Mouse (Mus musculus) lung, adult 2 months (tissue): ENCODE data around the gene Usp44. TPM values are rescaled to one million over a fixed set of nuclear protein-coding genes. Genes with fewer than 3 reads are reported as not detected.

Experiments used
- DNase-seq: peaks from one replicate; pipeline ENCODE4 v3.0.0; 2022
- H3K4me1 ChIP-seq: fragments of 200-500 bp; 2 replicates; pipeline ENCODE4 v1.6.1; 2011; ENCODE audit warnings: low read length; ENCODE audit not compliant: control insufficient read depth, insufficient read depth
- H3K4me3 ChIP-seq: fragments of 200-500 bp; replicated peaks from 2 replicates; pipeline ENCODE3; 2011; ENCODE audit warnings: low read depth, mild to moderate bottlenecking, control low read depth, low read length; ENCODE audit errors: extremely low read depth
- CTCF ChIP-seq: fragments of 200-500 bp; IDR thresholded peaks from 2 replicates; pipeline ENCODE4 v1.5.1; 2011; ENCODE audit warnings: mild to moderate bottlenecking, low read length, control low read depth; ENCODE audit not compliant: insufficient read depth
- POLR2A ChIP-seq: fragments of 200-500 bp; IDR thresholded peaks from 2 replicates; pipeline ENCODE4 v1.6.1; 2011; ENCODE audit warnings: low read depth, mild to moderate bottlenecking, control low read depth, low read length, borderline replicate concordance; ENCODE audit errors: extremely low read depth
- WGBS: fragments of 180-500 bp; shearing (Covaris S2); methylation state at CpG from one replicate; pipeline ENCODE4 v1.1.7; 2018; 5-methylcytosine and 5-hydroxymethylcytosine counted together
- polyA plus RNA-seq: library from polyadenylated mRNA; depleted of rRNA; stranded (reverse); fragments of >200 nt; gene quantifications from 2 replicates; pipeline ENCODE4 v1.2.3, GENCODE M21; 2012

The Usp44 gene
- polyA plus RNA-seq, 1 experiment: 0.37 TPM

- no peak for DNase-seq
- WGBS: 92% methylated on average over 13 of the region's 13 CpGs
- TF ChIP-seq POLR2A: no peak
- no peak for TF ChIP-seq CTCF
- Histone ChIP-seq H3K4me3 (no peak overlapping the region), H3K4me1 (no peaks in the 10 kb centered on the region)
Measured at GRCm38 (mm10) chr10:93846706-93847105, 15.4 kb downstream of the Usp44 start.

GRCm38 (mm10) chr10:93855126-93855525 is 23.8 kb downstream of the Usp44 start:
- Histone ChIP-seq H3K4me3 (no peak overlapping the region), H3K4me1 (no peaks in the 10 kb centered on the region)
- WGBS: 85% methylated on average over 9 of the region's 9 CpGs
- TF ChIP-seq POLR2A (no peak), CTCF (no peak)
- no peak for DNase-seq

DNA sequence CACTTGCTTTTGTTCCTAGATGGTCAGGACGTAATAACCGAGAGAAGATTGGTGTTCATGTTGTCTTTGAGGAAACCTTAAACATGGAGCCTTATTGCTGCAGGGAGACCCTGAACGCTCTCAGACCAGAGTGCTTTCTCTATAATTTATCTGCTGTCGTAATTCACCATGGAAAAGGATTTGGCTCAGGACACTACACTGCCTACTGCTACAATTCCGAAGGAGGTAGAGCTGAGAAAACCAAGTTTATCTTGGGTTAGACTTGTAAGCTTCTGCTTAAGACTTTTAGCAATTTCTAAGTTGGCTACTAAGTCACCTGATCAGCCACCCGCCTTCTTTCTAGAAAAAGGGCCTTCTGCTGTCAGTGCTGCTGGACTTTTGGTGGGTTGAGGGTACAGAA is 24.7 kb downstream of the Usp44 start:
- no peak for DNase-seq
- Histone ChIP-seq H3K4me1 (no peaks in the 10 kb centered on the region), H3K4me3 (no peak overlapping the region)
- no peak for TF ChIP-seq CTCF
- no peak for TF ChIP-seq POLR2A
- WGBS: 90% methylated on average over 6 of the region's 6 CpGs

GRCm38 (mm10) chr10:93868401-93868800 is 37.0 kb downstream of the Usp44 start:
- DNase-seq: no peak
- TF ChIP-seq CTCF (no peak), POLR2A (no peak)
- WGBS: 94% methylated on average over 7 of the region's 7 CpGs
- H3K4me3 ChIP-seq: no peak overlapping the region
- no peaks in the 10 kb centered on the region for H3K4me1 ChIP-seq

- Histone ChIP-seq H3K4me3 (no peak overlapping the region), H3K4me1 (no peaks in the 10 kb centered on the region)
- no peak for TF ChIP-seq CTCF
- no peak for TF ChIP-seq POLR2A
- DNase-seq: no peak
- 75% methylated on average over 4 of the region's 4 CpGs for WGBS
Measured at GRCm38 (mm10) chr10:93868886-93869285, 37.5 kb downstream of the Usp44 start.

GRCm38 (mm10) chr10:93876772-93877171 is 45.4 kb downstream of the Usp44 start:
- TF ChIP-seq POLR2A (no peak), CTCF (no peak)
- WGBS: 78% methylated on average over 1 of the region's 1 CpGs
- DNase-seq: no peak
- no peaks in the 10 kb centered on the region for H3K4me1 ChIP-seq
- no peak overlapping the region for H3K4me3 ChIP-seq

DNA sequence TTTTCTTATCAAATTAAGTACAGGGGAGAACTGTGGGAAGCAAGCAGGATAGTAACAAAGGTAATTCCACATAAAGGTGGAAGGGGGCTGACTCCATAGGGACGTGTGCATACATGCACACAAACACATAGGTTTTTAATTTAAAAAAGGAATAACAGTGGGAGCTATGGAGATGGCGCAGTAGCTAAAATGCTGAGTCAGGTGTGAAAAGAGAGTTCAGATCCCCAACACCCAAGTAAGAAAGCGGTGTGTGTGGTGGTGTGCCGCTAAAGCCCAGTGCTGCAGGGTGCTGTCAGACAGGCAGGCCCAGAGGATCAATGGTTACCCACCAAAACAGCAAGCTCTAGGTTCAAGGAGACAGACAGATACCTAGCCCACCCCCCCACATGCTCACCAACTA is 47.4 kb downstream of the Usp44 start:
- H3K4me1 ChIP-seq: 0 out of 2 replicates have a peak, but pooled peaks cover 2% of the 10 kb centered on the region
- H3K4me3 ChIP-seq: no peak overlapping the region
- WGBS: 97% methylated on average over 4 of the region's 4 CpGs
- no peak for DNase-seq
- TF ChIP-seq POLR2A (no peak), CTCF (no peak)

DNA sequence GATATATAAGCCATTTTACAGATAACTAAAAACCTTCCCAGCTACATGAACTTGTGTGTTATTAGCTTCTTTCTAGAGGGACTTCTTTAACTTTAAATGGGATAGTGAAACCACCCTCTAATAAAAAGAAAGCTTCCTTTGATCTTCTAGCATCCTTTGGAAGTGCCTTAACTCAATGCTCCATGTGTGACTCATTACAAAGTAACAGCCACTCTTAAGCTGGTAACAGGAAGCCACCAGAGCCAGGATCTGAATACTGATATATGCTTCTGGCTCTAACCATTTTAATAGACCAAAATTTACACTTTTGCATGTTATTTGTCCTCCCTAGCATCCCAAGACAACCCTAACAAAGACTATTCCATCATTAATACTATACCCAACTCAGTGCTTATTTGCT is 50.6 kb downstream of the Usp44 start:
- Histone ChIP-seq H3K4me1 (0 out of 2 replicates have a peak, but pooled peaks cover 2% of the 10 kb centered on the region), H3K4me3 (no peak overlapping the region)
- no peak for DNase-seq
- no peak for TF ChIP-seq POLR2A
- no peak for TF ChIP-seq CTCF

DNA sequence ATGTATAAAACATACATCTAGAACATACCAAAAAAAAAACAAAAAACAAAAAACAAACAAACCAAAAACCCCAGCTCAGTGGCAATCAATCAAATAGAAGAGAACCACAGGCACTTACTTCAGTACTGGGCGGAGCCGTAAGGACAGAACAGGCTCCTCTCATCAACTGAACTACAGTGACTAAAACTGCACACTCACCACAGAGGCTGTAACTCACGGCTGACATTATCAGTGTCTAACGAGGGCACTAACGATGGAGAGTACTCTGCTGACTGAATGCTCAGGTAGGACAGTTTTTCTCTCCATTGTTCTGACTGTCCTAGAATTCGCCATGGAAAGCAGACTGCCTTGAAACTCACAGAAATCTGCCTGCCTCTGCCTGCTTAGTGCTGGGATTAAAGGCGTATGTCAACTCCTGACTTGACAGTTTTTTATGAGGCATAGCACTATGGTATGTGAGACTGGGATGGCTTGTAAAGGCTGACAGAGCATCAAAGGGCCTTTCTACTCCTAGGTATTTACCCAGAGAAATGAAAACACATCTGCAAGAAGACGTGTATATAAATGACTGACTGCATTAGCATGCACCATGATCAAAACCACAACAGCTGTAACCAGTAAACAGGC is 51.5 kb downstream of the Usp44 start:
- DNase-seq: no peak
- Histone ChIP-seq H3K4me1 (0 out of 2 replicates have a peak, but pooled peaks cover 2% of the 10 kb centered on the region), H3K4me3 (no peak overlapping the region)
- WGBS: 81% methylated on average over 8 of the region's 8 CpGs
- TF ChIP-seq CTCF: no peak
- TF ChIP-seq POLR2A: no peak

DNA sequence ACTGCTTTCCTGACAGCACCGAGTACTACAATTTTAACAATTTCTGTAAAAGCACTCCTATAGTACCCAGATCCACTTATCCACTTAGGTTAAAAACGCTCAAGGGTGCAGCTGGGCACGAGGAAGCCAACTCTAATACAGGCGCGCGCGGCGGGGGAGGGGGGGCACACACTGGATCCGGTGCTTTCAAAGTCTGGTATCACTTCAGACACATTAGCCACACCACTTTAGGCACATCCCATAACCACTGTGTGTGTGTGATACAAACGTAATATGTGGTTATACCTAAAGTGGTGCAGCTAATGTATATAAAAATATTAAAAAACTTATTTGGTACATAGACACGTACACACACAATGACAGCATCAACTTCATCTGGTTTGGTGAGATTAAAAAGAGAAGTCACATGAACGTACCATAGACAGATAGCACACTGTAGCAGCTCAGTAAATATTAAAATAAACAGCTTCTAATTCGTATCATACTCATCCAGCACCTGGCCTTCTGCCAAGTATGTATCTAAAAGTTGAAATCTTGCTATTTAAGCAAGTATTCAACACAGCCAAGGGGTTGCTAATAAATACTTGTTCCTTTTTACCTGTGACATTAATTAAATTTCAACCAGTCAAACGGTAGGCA is 54.6 kb downstream of the Usp44 start:
- Histone ChIP-seq H3K4me3 (no peak overlapping the region), H3K4me1 (peaks cover 9% of the 10 kb centered on the region; the same call in 1 of the 2 replicates)
- TF ChIP-seq CTCF (no peak), POLR2A (no peak)
- WGBS: 74% methylated on average over 14 of the region's 14 CpGs
- DNase-seq: no peak
